ENCODE assay signal across 19 mouse cellular contexts in genomic region chr10:128039858-128040257, GRCm38 (mm10). TPM values are rescaled to one million over a fixed set of nuclear protein-coding genes. Genes with fewer than 3 reads are reported as not detected.
DNase-seq lines count a peak whose midpoint lies in the region; ATAC-seq and TF ChIP-seq lines count a peak whose summit lies in the region.
"Had no signal": no experiment of that assay in that cellular context is flagged by ENCODE, and none has a peak within 500 bp of the region (broad histone marks: within the 10 kb centered on the region; RNA-seq: fewer than 3 reads in every experiment).

No protein-coding gene starts in this region.

- no peak for DNase-seq in heart, embryonic 10.5 days (ENCODE audit: low spot score)
- DNase-seq in midbrain, embryonic 10.5 days (ENCODE audit: low spot score): no peak
- DNase-seq in midbrain, postnatal 0 days (ENCODE audit: low spot score): no peak
- no peak for DNase-seq in adipocyte (ENCODE audit: low spot score)
- no peak for DNase-seq in right cerebral cortex, adult 2 months (ENCODE audit: low spot score in 2 of 2)
- DNase-seq: adrenal gland, postnatal 10 days; cerebellum, adult 8-10 months; heart, postnatal 10 days; kidney, adult 18-20 months; kidney, postnatal 4 days; midbrain, embryonic 14.5 days had no signal

- peaks cover 27% of the 10 kb centered on the region for H3K36me3 ChIP-seq in heart, embryonic 16.5 days (ENCODE audit: control insufficient read depth, insufficient read depth)
- peaks cover 74% of the 10 kb centered on the region for H3K36me3 ChIP-seq in heart, embryonic 10.5 days
- peaks cover 77% of the 10 kb centered on the region for H3K36me3 ChIP-seq in midbrain, embryonic 10.5 days
- peaks cover 38% of the 10 kb centered on the region for H3K36me3 ChIP-seq in midbrain, postnatal 0 days (ENCODE audit: insufficient read depth, low read length)
- H3K36me3 ChIP-seq in liver, embryonic 12.5 days: peaks cover 77% of the 10 kb centered on the region

- no peak overlapping the region for H3K4me3 ChIP-seq in heart, embryonic 16.5 days (ENCODE audit: low read length)
- no peak overlapping the region for H3K4me3 ChIP-seq in heart, embryonic 10.5 days
- 0 out of 2 replicates have a peak overlapping the region, but pooled peaks have one; percentile 3 for H3K4me3 ChIP-seq in midbrain, embryonic 10.5 days
- no peak overlapping the region for H3K4me3 ChIP-seq in midbrain, postnatal 0 days (ENCODE audit: low read depth, low read length)
- no peak overlapping the region for H3K4me3 ChIP-seq in liver, embryonic 12.5 days
- H3K4me3 ChIP-seq: embryonic facial prominence, embryonic 13.5 days; forebrain, embryonic 13.5 days; left cerebral cortex, adult 2 months had no signal

- no peak for ATAC-seq in heart, embryonic 16.5 days (replicated peaks; ENCODE audit: extremely low read depth, insufficient read depth, low FRiP score)
- ATAC-seq in midbrain, postnatal 0 days (ENCODE audit: low FRiP score): no peak
- no peak for ATAC-seq in liver, embryonic 12.5 days
- ATAC-seq: forebrain, embryonic 13.5 days had no signal

- no peaks in the 10 kb centered on the region for H3K27me3 ChIP-seq in heart, embryonic 16.5 days (ENCODE audit: control insufficient read depth, insufficient read depth, low read length)
- no peaks in the 10 kb centered on the region for H3K27me3 ChIP-seq in heart, embryonic 10.5 days (ENCODE audit: insufficient read depth, poor library complexity, severe bottlenecking)
- no peaks in the 10 kb centered on the region for H3K27me3 ChIP-seq in midbrain, embryonic 10.5 days (ENCODE audit: low read depth, poor library complexity, severe bottlenecking)
- no peaks in the 10 kb centered on the region for H3K27me3 ChIP-seq in midbrain, postnatal 0 days (ENCODE audit: insufficient read depth, low read length)
- no peaks in the 10 kb centered on the region for H3K27me3 ChIP-seq in liver, embryonic 12.5 days (replicated peaks)
- H3K27me3 ChIP-seq: embryonic facial prominence, embryonic 13.5 days; forebrain, embryonic 13.5 days had no signal

- H3K4me1 ChIP-seq in heart, embryonic 16.5 days (ENCODE audit: control insufficient read depth, insufficient read depth, low read length): peaks cover 65% of the 10 kb centered on the region
- peaks cover 76% of the 10 kb centered on the region for H3K4me1 ChIP-seq in heart, embryonic 10.5 days
- peaks cover 51% of the 10 kb centered on the region for H3K4me1 ChIP-seq in midbrain, embryonic 10.5 days
- 0 out of 2 replicates have a peak, but pooled peaks cover 9% of the 10 kb centered on the region for H3K4me1 ChIP-seq in midbrain, postnatal 0 days (ENCODE audit: insufficient read depth, low read length)
- H3K4me1 ChIP-seq in liver, embryonic 12.5 days: peaks cover 81% of the 10 kb centered on the region

- no peak overlapping the region for H3K27ac ChIP-seq in heart, embryonic 16.5 days (ENCODE audit: low read length)
- H3K27ac ChIP-seq in heart, embryonic 10.5 days: no peak overlapping the region
- H3K27ac ChIP-seq in midbrain, embryonic 10.5 days (replicated peaks): no peak overlapping the region
- no peak overlapping the region for H3K27ac ChIP-seq in midbrain, postnatal 0 days (ENCODE audit: low read depth, low read length)
- H3K27ac ChIP-seq in liver, embryonic 12.5 days: peak overlapping the region; percentile 77
- H3K27ac ChIP-seq: forebrain, embryonic 13.5 days; left cerebral cortex, adult 2 months had no signal

- 0 out of 2 replicates have a peak overlapping the region, but pooled peaks have one; percentile 13 for H3K9ac ChIP-seq in heart, embryonic 16.5 days (ENCODE audit: low read length)
- no peak overlapping the region for H3K9ac ChIP-seq in midbrain, postnatal 0 days (replicated peaks; ENCODE audit: low read length, poor library complexity, severe bottlenecking)
- H3K9ac ChIP-seq in liver, embryonic 12.5 days: peak overlapping the region; percentile 64

- no peaks in the 10 kb centered on the region for H3K9me3 ChIP-seq in heart, embryonic 16.5 days (replicated peaks; ENCODE audit: control insufficient read depth, low read length)
- no peaks in the 10 kb centered on the region for H3K9me3 ChIP-seq in heart, embryonic 10.5 days
- no peaks in the 10 kb centered on the region for H3K9me3 ChIP-seq in midbrain, embryonic 10.5 days (replicated peaks)
- no peaks in the 10 kb centered on the region for H3K9me3 ChIP-seq in midbrain, postnatal 0 days (ENCODE audit: low read length)
- no peaks in the 10 kb centered on the region for H3K9me3 ChIP-seq in liver, embryonic 12.5 days (replicated peaks)
- H3K9me3 ChIP-seq: embryonic facial prominence, embryonic 13.5 days; forebrain, embryonic 13.5 days had no signal

- H3K4me2 ChIP-seq in heart, embryonic 16.5 days (ENCODE audit: low read depth, low read length): no peak overlapping the region
- no peak overlapping the region for H3K4me2 ChIP-seq in midbrain, postnatal 0 days (ENCODE audit: low read depth, low read length, poor library complexity, severe bottlenecking)
- H3K4me2 ChIP-seq in liver, embryonic 12.5 days: peak overlapping the region; percentile 85
- H3K4me2 ChIP-seq: forebrain, embryonic 13.5 days had no signal

- TF ChIP-seq CTCF in midbrain, postnatal 0 days (IDR thresholded peaks at IDR 0.05): no peak

- 59% methylated on average over 3 of the region's 3 CpGs for WGBS in heart, embryonic 16.5 days
- 81% methylated on average over 3 of the region's 3 CpGs for WGBS in heart, embryonic 10.5 days
- WGBS in midbrain, embryonic 10.5 days: 86% methylated on average over 3 of the region's 3 CpGs
- 70% methylated on average over 3 of the region's 3 CpGs for WGBS in midbrain, postnatal 0 days
- WGBS in liver, embryonic 12.5 days (ENCODE audit: insufficient replicate concordance): 80% methylated on average over 3 of the region's 3 CpGs

RNA-seq across cellular contexts. Expression of gene Naca, which starts 4.5 kb away (rescaled TPM):
- 419 and 441 TPM in 2 replicates for polyA plus RNA-seq in heart, embryonic 16.5 days (2015; fragmentation: Nextera tagmentation; extraction: Ambion mirVana)
- 639 and 790 TPM in 2 replicates for polyA plus RNA-seq in heart, embryonic 10.5 days (2016; fragmentation: Nextera tagmentation; extraction: Ambion mirVana)
- polyA plus RNA-seq in midbrain, embryonic 10.5 days (2016; fragmentation: Nextera tagmentation; extraction: Ambion mirVana): 814 and 925 TPM in 2 replicates
- total RNA-seq in midbrain, postnatal 0 days (2014; rRNA removed): 415 and 452 TPM in 2 replicates
- polyA plus RNA-seq in midbrain, postnatal 0 days (2015; fragmentation: Nextera tagmentation; extraction: Ambion mirVana): 443 and 454 TPM in 2 replicates
- 666 and 682 TPM in 2 replicates for polyA plus RNA-seq in liver, embryonic 12.5 days (2016; fragmentation: Nextera tagmentation; extraction: Ambion mirVana)

RNA-seq across cellular contexts. Expression of gene Ptges3, which starts 18.9 kb away (rescaled TPM):
- polyA plus RNA-seq in heart, embryonic 16.5 days (2015; fragmentation: Nextera tagmentation; extraction: Ambion mirVana): 263 and 278 TPM in 2 replicates
- polyA plus RNA-seq in heart, embryonic 10.5 days (2016; fragmentation: Nextera tagmentation; extraction: Ambion mirVana): 403 and 465 TPM in 2 replicates
- polyA plus RNA-seq in midbrain, embryonic 10.5 days (2016; fragmentation: Nextera tagmentation; extraction: Ambion mirVana): 669 and 729 TPM in 2 replicates
- total RNA-seq in midbrain, postnatal 0 days (2014; rRNA removed): 109 and 117 TPM in 2 replicates
- polyA plus RNA-seq in midbrain, postnatal 0 days (2015; fragmentation: Nextera tagmentation; extraction: Ambion mirVana): 390 and 433 TPM in 2 replicates
- polyA plus RNA-seq in liver, embryonic 12.5 days (2016; fragmentation: Nextera tagmentation; extraction: Ambion mirVana): 406 and 407 TPM in 2 replicates

RNA-seq across cellular contexts. Expression of gene Prim1, which starts 24.9 kb away (rescaled TPM):
- 45.8 and 50.8 TPM in 2 replicates for polyA plus RNA-seq in heart, embryonic 16.5 days (2015; fragmentation: Nextera tagmentation; extraction: Ambion mirVana)
- 66.7 and 80.5 TPM in 2 replicates for polyA plus RNA-seq in heart, embryonic 10.5 days (2016; fragmentation: Nextera tagmentation; extraction: Ambion mirVana)
- polyA plus RNA-seq in midbrain, embryonic 10.5 days (2016; fragmentation: Nextera tagmentation; extraction: Ambion mirVana): 105 and 114 TPM in 2 replicates
- 19.8 and 30.1 TPM in 2 replicates for total RNA-seq in midbrain, postnatal 0 days (2014; rRNA removed)
- 33.5 and 33.6 TPM in 2 replicates for polyA plus RNA-seq in midbrain, postnatal 0 days (2015; fragmentation: Nextera tagmentation; extraction: Ambion mirVana)
- 88.9 and 93.3 TPM in 2 replicates for polyA plus RNA-seq in liver, embryonic 12.5 days (2016; fragmentation: Nextera tagmentation; extraction: Ambion mirVana)

RNA-seq across cellular contexts. Expression of gene Hsd17b6, which starts 32.4 kb away (rescaled TPM):
- not detected in 2 replicates for polyA plus RNA-seq in heart, embryonic 16.5 days (2015; fragmentation: Nextera tagmentation; extraction: Ambion mirVana)
- polyA plus RNA-seq in heart, embryonic 10.5 days (2016; fragmentation: Nextera tagmentation; extraction: Ambion mirVana): not detected in 2 replicates
- not detected in 2 replicates for polyA plus RNA-seq in midbrain, embryonic 10.5 days (2016; fragmentation: Nextera tagmentation; extraction: Ambion mirVana)
- not detected in 2 replicates for total RNA-seq in midbrain, postnatal 0 days (2014; rRNA removed)
- not detected in 2 replicates for polyA plus RNA-seq in midbrain, postnatal 0 days (2015; fragmentation: Nextera tagmentation; extraction: Ambion mirVana)
- 0.17 TPM in 1 of 2 replicates, not detected in the other for polyA plus RNA-seq in liver, embryonic 12.5 days (2016; fragmentation: Nextera tagmentation; extraction: Ambion mirVana)
- total RNA-seq: gastrocnemius, adult 8-10 months; heart, postnatal 10 days; left cerebral cortex, adult 2 months had no signal
- polyA plus RNA-seq: embryonic facial prominence, embryonic 13.5 days; forebrain, embryonic 13.5 days; midbrain, embryonic 14.5 days; neural tube, embryonic 14.5 days; stomach, embryonic 14.5 days had no signal

RNA-seq across cellular contexts. Expression of gene Atp5b, which starts 43.2 kb away (rescaled TPM):
- 6,748 and 7,106 TPM in 2 replicates for polyA plus RNA-seq in heart, embryonic 16.5 days (2015; fragmentation: Nextera tagmentation; extraction: Ambion mirVana)
- 3,536 and 4,735 TPM in 2 replicates for polyA plus RNA-seq in heart, embryonic 10.5 days (2016; fragmentation: Nextera tagmentation; extraction: Ambion mirVana)
- polyA plus RNA-seq in midbrain, embryonic 10.5 days (2016; fragmentation: Nextera tagmentation; extraction: Ambion mirVana): 2,205 and 2,316 TPM in 2 replicates
- total RNA-seq in midbrain, postnatal 0 days (2014; rRNA removed): 4,011 and 6,126 TPM in 2 replicates
- 2,103 and 2,155 TPM in 2 replicates for polyA plus RNA-seq in midbrain, postnatal 0 days (2015; fragmentation: Nextera tagmentation; extraction: Ambion mirVana)
- polyA plus RNA-seq in liver, embryonic 12.5 days (2016; fragmentation: Nextera tagmentation; extraction: Ambion mirVana): 2,130 and 2,180 TPM in 2 replicates
